Mouse (Mus musculus) macrophage (primary cell): ENCODE measurements at regions not wholly inside any gene's neighbourhood (a gene's known extent, or its start where the extent isn't known, plus 50 kb on each side); places are given as distances from the start of the nearest gene placed in this dataset.

Source experiments
- H3K27ac ChIP-seq: fragments of 350-480 bp; formaldehyde crosslinking; 2 replicates; pipeline ENCODE4 v1.9.0; 2021
- H3K36me3 ChIP-seq: fragments of 350-480 bp; formaldehyde crosslinking; 2 replicates; pipeline ENCODE4 v1.9.0; 2021; ENCODE audit errors: inconsistent target
- H3K4me3 ChIP-seq: fragments of 350-480 bp; formaldehyde crosslinking; 2 replicates; pipeline ENCODE4 v1.9.0; 2021; ENCODE audit errors: inconsistent target
- H3K79me2 ChIP-seq: fragments of 350-480 bp; formaldehyde crosslinking; 2 replicates; pipeline ENCODE4 v1.9.0; 2021; ENCODE audit errors: inconsistent target
- WGBS: methylation state at CpG from one replicate; pipeline ENCODE4 v1.1.7; 2026; ENCODE audit warnings: inconsistent platforms; ENCODE audit not compliant: missing documents; 5-methylcytosine and 5-hydroxymethylcytosine counted together

DNA sequence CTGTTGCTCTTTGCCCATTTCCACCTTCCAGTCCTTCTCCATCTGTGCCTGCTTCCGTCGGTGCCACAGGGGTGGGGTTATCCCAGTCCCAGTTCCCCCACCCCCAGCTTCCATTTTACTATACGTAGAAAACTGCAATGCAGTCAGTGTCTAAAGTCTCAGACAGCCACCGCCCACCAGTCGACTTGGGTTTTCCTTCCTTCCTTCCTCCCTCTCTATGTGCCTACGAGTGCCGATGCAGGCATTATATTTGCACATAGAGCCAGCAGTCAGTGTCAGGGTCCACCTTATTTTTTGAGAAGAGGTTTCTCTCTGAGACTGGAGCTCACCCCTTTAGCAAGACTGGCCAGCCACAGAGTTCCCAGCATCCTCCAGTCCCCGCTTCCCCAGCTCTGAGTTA, 218.3 kb upstream of the Amigo2 start:
- H3K27ac ChIP-seq = no peak overlapping the region
- H3K4me3 ChIP-seq = no peak overlapping the region
- no peaks in the 10 kb centered on the region for H3K36me3 ChIP-seq
- no peaks in the 10 kb centered on the region for H3K79me2 ChIP-seq
- WGBS = 56% methylated on average over 8 of the region's 8 CpGs

DNA sequence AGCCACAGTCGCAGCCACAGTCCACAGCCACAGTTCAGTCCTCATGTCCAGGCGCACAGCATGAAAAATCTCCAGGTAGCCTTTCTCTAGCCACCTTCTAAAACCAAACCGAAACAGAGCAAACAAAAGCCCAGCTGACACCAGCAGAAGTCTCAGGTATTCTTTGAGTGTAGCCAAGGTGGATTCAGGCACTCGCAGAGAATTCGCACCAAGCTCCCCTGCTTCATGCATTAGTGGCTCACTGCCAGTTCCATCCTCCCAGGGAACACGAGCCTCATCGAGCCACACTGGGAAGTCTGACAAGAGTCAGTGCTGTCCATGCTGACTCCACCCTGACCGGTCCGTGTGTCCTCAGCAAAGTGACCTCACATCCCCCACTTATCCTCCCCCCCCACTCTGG, 217.7 kb upstream of the Amigo2 start:
- WGBS = 90% methylated on average over 9 of the region's 9 CpGs
- Histone ChIP-seq H3K36me3 (no peaks in the 10 kb centered on the region), H3K79me2 (no peaks in the 10 kb centered on the region), H3K4me3 (no peak overlapping the region), H3K27ac (no peak overlapping the region)

DNA sequence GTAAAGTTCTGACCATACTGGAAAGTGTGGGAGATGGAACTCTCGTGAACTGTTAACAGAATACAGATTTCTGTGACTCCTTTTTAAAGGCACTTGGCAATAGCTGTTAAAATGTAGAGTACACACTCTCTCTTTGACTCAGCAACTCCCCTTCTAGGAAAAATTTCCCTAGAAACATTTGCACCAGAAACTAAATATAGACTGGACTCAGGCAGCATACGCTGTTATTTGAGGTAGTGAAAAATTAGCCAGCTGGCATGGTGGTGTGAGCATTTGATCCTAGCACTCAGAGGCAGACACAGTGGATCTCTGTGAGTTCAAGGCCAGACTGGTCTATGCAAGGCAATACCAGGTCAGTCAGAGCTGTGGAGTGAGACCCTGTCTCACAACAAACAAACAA, 215.5 kb upstream of the Amigo2 start:
- H3K4me3 ChIP-seq = no peak overlapping the region
- H3K36me3 ChIP-seq = no peaks in the 10 kb centered on the region
- H3K27ac ChIP-seq = no peak overlapping the region
- H3K79me2 ChIP-seq = no peaks in the 10 kb centered on the region
- 62% methylated on average over 2 of the region's 2 CpGs for WGBS

DNA sequence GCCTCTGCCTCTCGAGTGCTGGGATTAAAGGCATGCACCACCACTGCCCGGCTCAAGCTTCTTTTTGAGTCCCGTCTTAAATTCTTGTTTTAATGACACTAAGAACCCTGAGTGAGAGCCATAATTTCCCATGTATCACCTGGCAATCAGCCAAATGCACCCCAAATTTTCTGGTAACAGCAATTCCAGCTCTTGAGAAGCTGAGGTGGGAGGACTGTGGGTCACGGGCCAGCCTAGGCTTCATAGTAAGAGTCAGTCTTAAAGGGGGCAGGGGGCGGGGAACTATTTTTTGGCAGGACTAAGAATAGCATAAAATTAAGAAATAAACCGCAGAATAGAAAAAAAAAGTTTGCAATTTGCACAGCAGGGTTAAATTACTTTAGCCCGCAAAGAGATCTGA, 214.9 kb upstream of the Amigo2 start:
- Histone ChIP-seq H3K27ac (no peak overlapping the region), H3K36me3 (no peaks in the 10 kb centered on the region), H3K79me2 (no peaks in the 10 kb centered on the region), H3K4me3 (no peak overlapping the region)
- 97% methylated on average over 6 of the region's 7 CpGs for WGBS

DNA sequence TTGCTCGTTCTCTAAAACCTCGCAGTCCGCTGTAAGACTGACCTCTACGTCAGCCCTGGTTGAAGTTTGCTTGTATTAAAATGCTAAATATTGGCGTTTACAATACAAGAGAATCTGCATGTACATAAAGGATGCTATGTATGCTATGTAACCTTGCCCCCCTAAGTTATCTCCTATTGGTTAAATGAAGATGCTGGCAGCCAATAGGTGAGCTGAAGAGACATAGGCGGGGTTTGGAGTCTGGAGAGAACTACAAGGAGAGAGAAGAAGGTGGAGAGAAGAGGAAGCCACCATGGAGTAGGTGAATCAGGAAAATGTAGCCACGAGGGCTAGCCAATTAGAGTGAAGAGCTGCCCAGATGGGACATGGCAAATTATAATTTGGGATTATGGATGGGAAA, 214.0 kb upstream of the Amigo2 start:
- no peaks in the 10 kb centered on the region for H3K79me2 ChIP-seq
- WGBS = 67% methylated on average over 4 of the region's 7 CpGs
- H3K36me3 ChIP-seq = no peaks in the 10 kb centered on the region
- no peak overlapping the region for H3K4me3 ChIP-seq
- H3K27ac ChIP-seq = no peak overlapping the region

DNA sequence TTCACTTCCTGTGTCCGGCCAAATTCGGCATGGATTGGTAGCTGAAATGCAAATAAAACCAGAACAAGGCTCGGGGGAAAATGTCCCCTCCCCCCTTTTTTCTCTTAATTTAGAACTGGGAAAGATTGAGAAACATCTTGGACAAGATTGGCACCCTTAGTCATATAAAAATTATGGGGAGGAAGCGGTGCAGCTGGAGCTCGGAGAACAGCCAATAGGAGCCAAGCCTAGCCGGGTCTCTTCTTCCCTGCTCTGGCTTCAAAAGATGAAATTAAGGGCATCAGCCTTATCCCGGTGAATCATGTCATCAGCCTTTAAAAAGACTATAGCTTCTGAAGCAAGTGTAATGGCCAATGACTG, 213.3 kb upstream of the Amigo2 start:
- no peaks in the 10 kb centered on the region for H3K36me3 ChIP-seq
- no peaks in the 10 kb centered on the region for H3K79me2 ChIP-seq
- H3K4me3 ChIP-seq = no peak overlapping the region
- no peak overlapping the region for H3K27ac ChIP-seq
- 92% methylated on average over 7 of the region's 7 CpGs for WGBS

DNA sequence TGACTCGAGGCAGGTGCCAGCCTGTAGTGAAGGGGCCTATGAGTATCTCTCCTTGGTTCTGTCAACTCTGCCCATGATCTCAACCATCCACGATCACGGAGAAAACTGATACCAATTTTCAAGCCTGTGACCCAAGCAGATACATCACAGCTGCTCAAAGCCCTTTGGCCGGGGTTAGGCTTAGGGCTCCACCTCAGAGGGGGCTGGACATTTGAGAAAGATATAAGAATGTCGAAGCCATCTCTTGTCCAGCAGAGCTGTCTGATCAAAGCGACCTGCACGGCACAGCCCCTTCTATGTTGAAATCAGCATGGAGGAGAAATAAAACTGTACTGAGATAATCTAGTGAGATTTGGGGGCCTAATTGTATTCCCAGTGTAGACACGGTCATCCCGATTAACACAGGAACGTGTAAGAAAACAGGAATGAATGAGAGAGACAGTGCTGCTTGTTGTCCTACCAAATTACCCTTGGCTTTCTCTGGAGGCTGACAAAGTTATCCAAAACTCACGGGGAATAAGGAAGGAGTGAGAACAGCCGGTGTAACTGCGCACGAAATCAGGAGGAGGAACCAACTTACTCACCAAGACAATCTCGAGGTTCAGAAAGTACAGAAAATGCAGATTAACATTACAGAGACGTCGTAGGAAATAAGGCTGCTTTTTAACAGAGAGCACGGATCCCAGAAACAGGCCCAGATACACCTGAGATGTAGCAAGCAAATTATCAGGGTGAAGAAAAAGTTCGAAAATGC, 212.7 kb upstream of the Amigo2 start:
- H3K4me3 ChIP-seq = no peak overlapping the region
- H3K36me3 ChIP-seq = no peaks in the 10 kb centered on the region
- no peaks in the 10 kb centered on the region for H3K79me2 ChIP-seq
- H3K27ac ChIP-seq = no peak overlapping the region
- 85% methylated on average over 19 of the region's 19 CpGs for WGBS

DNA sequence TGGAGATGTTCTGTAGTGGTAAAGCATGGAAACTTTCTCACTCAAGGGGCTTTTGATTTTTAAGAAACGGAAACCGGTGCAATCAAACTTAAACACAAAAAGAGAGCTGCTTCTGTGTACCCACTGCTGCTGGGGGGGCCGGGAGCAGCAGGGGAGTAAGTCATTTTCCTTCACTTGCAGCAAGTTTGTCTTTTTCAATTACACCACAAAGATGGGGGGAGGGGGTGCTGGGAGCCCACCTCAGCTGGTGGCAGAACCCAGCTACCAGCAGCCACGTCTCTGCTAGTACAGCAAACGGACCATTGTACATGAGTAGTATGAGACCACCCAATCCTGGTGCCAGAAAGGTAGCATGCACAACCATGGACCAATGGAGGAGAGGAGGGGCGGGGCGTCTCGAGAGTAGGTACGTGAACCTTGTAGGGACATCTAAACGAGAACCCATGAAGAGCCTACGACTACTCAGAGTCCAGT, 211.7 kb upstream of the Amigo2 start:
- 74% methylated on average over 10 of the region's 11 CpGs for WGBS
- H3K4me3 ChIP-seq = no peak overlapping the region

DNA sequence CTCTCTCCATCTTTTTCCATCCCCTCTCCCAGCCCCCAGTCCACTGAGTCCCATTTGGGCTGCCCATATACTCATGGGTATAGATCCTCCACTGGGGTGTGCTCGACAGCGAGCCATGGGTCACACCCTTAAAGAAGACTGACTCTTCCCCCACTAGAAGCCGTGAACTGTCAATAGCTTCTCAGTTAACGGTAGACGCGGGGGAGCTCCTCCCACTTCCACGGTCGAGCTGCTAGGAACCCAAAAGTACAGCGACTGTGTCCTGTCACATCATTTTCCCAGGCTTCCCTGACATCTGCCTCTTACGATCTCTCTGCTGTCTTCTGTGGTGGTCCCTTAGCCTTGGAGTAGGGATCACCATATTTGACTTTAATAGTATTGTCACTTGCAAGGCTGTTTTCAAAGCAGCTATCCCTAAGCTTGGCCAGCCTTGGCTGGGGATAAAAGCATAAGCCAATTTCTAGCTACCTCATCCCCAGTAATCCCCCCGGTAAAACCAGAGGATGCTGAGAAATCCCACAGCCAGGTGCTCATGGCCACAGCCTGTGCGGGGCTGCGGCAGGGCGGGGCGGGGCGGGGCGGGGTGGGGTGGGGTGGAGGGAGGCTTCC, 211.2 kb upstream of the Amigo2 start:
- H3K27ac ChIP-seq = no peak overlapping the region

More for the DNA sequence above, 211.7 kb upstream of the Amigo2 start:
- Histone ChIP-seq H3K27ac (no peak overlapping the region), H3K79me2 (no peaks in the 10 kb centered on the region), H3K36me3 (no peaks in the 10 kb centered on the region)

DNA sequence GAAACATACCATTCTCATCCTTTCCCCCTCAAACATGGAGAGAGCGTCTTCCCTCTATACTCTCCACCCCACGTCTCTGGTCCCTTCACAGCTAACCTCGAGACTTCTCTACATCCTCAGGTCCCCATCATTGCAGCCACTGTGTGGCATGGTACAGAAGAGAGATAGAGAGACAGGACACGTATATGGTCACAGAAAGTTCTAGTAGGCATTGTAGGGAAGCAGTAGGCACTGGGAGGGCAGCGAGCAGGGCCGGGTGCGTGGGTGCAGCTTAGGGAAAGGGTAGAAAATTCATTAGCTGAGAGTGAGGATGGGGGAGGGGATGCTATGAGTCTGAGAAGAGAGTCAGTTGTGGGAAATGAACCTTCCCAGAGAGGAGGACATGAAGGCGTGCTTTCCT, 210.4 kb upstream of the Amigo2 start:
- Histone ChIP-seq H3K4me3 (no peak overlapping the region), H3K27ac (no peak overlapping the region), H3K79me2 (no peaks in the 10 kb centered on the region), H3K36me3 (no peaks in the 10 kb centered on the region)
- 86% methylated on average over 7 of the region's 8 CpGs for WGBS

More for the DNA sequence above, 211.2 kb upstream of the Amigo2 start:
- no peaks in the 10 kb centered on the region for H3K79me2 ChIP-seq
- H3K36me3 ChIP-seq = no peaks in the 10 kb centered on the region
- WGBS = 41% methylated on average over 12 of the region's 17 CpGs
- no peak overlapping the region for H3K4me3 ChIP-seq

DNA sequence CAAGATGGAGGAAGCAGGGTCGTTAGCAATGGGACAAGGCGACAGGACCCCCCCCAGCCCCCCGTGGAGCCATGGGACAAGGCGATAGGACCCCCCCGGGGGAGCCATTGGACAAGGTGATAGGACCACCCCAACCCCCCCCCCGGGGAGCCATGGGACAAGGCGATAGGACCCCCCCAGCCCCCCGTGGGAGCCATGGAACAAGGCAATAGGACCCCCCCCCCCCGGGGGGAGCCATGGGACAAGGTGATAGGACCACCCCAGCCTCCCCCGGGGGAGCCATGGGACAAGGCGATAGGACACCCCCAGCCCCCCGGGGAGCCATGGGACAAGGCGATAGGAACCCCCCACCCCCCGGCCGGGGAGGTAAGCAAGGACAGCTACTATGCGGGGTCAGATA, 209.9 kb upstream of the Amigo2 start:
- Histone ChIP-seq H3K79me2 (no peaks in the 10 kb centered on the region), H3K27ac (no peak overlapping the region), H3K36me3 (no peaks in the 10 kb centered on the region), H3K4me3 (no peak overlapping the region)
- 86% methylated on average over 14 of the region's 16 CpGs for WGBS

DNA sequence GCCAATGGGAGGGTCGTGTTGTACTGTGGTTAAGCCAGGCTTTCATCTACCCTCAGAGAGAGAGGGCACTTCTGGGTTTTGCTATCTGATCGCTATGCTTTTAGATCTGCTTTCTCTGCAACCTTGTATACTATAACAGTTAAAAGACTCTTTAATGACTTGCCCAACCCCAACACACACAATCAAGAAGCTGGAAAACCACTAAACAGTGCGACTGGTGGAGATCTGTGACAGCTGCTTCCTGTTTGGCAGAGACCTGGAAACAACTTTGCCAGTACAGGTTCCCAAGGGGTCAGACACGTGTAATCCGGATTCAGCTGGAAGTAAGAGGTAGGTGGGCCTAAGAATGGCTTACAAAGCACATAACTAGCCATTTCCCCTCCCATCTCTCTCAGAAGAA, 208.6 kb upstream of the Amigo2 start:
- 1% methylated on average over 5 of the region's 5 CpGs for WGBS
- no peak overlapping the region for H3K27ac ChIP-seq

DNA sequence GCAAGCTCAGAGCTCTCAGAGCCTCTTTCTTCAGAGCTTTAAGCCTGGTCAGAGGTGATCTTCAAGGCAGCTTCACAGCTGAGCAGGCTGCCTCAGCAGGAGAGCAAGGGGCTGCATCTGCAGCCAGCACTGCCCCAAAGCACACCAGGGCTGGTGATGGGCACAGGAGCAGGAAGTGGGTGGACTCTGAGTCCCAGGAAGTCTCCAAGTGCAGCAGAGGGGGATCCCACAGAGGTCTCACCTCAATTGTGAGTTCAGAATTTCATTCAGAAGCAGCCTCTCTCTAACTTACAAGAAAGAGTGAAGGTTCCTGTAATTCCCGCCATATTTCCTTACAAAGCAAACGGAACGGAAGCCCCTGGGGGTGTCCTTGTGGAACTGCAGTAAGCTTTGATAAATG, 202.6 kb upstream of the Amigo2 start:
- H3K4me3 ChIP-seq = no peak overlapping the region
- H3K36me3 ChIP-seq = no peaks in the 10 kb centered on the region
- 86% methylated on average over 3 of the region's 3 CpGs for WGBS
- H3K27ac ChIP-seq = no peak overlapping the region
- H3K79me2 ChIP-seq = no peaks in the 10 kb centered on the region

More for the DNA sequence above, 208.6 kb upstream of the Amigo2 start:
- Histone ChIP-seq H3K4me3 (no peak overlapping the region), H3K79me2 (no peaks in the 10 kb centered on the region), H3K36me3 (no peaks in the 10 kb centered on the region)

DNA sequence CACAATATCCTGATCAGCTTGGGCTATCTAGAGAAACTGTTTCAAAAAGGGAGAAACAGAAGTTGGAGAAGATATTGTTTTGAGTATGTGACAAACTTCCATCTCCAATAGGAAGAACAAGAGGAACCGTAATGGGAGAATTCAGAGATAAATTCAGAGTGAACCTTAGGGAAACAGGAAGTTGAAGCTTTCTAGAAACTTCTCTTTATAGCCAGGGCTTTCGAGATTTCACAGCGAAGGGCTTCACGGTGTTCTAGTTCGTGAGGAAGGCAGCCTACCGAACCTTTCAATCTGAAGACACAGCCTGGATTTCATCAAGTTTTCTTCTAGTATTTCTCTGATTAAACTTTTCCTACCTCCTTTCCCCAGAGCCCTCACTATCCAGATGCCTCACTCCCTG, 201.9 kb upstream of the Amigo2 start:
- H3K27ac ChIP-seq = no peak overlapping the region
- H3K79me2 ChIP-seq = no peaks in the 10 kb centered on the region
- no peak overlapping the region for H3K4me3 ChIP-seq
- H3K36me3 ChIP-seq = no peaks in the 10 kb centered on the region
- WGBS = 28% methylated on average over 6 of the region's 6 CpGs

DNA sequence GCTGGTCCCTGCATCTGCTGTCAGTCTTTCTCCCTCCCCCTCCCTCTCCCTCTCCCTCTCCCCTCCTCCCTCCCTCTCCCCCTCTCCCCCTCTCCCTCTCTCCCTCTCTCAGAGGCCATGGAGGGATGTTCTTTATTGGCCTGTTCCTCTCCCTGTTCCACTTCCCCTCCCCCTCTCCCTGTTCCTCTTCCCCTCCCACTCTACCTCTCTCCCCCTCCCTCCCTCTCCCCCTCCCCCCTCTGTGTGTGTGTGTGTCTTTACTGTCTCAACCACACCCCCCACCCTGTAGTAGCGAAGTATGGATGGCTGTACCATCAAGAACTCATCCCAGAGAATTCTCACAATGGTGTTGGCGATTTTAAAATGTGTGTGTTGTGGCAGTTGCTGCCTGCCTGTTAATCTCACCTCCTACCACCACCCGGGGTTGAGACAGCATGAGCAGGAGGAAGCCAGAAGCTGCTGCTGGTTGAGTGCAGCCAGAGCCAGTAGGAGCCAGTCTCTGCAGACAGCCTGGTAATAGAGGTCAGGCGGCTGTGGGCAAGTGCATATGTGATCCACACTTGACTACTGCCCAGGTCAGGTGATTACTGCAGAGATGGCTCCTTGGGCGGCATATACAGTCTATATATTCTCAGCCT, 201.3 kb upstream of the Amigo2 start:
- WGBS = 53% methylated on average over 5 of the region's 5 CpGs
- H3K4me3 ChIP-seq = no peak overlapping the region
- no peaks in the 10 kb centered on the region for H3K36me3 ChIP-seq
- H3K27ac ChIP-seq = no peak overlapping the region
- no peaks in the 10 kb centered on the region for H3K79me2 ChIP-seq
